Mouse (Mus musculus) inflammation-experienced regulatory T-cells, adult 6 months (primary cell): ENCODE results near the gene Col26a1. TPM values are rescaled to one million over a fixed set of nuclear protein-coding genes. Genes with fewer than 3 reads are reported as not detected.

ENCODE experiments used
- polyA plus RNA-seq, 3 experiments: library from polyadenylated mRNA; unstranded; fragments of 100-300 nt; shearing (Covaris generic); gene quantifications; one replicate each; pipeline ENCODE4 v1.2.1; 2017

The Col26a1 gene
- polyA plus RNA-seq, 3 experiments from 2014 or later = not detected

Other genes starting within 250 kb of the Col26a1 start
- 1 to 10 TPM in 1 of 3 experiments, not detected in 2; 1.4 TPM for gene Myl10, start 190.1 kb downstream of the Col26a1 start, polyA plus RNA-seq
- gene Ift22, start 24.9 kb upstream of the Col26a1 start, polyA plus RNA-seq = 10 to 100 TPM in 2 of 3 experiments, 1 to 10 TPM in 1; 8.0 to 13.1 (median 11.1) TPM
- 100 to 1,000 TPM; 413 to 465 (median 425) TPM for gene Fis1, start 70.1 kb upstream of the Col26a1 start, polyA plus RNA-seq
- gene Cldn15, start 83.4 kb upstream of the Col26a1 start, polyA plus RNA-seq = not detected
- gene Plod3, start 103.8 kb upstream of the Col26a1 start, polyA plus RNA-seq = 1 to 10 TPM; 4.7 to 6.7 (median 5.1) TPM
- 10 to 100 TPM; 52.8 to 60.9 (median 60.7) TPM for gene Znhit1, start 104.8 kb upstream of the Col26a1 start, polyA plus RNA-seq
- not detected for gene Vgf, start 143.2 kb upstream of the Col26a1 start, polyA plus RNA-seq
- gene Ap1s1, start 162.9 kb upstream of the Col26a1 start, polyA plus RNA-seq = 100 to 1,000 TPM in 1 of 3 experiments, 10 to 100 TPM in 2; 66.7 to 117 (median 68.0) TPM
- gene Serpine1, start 189.1 kb upstream of the Col26a1 start, polyA plus RNA-seq = not detected
- 10 to 100 TPM; 12.2 to 16.5 (median 15.0) TPM for gene Trim56, start 233.0 kb upstream of the Col26a1 start, polyA plus RNA-seq